Mouse (Mus musculus) neural tube, embryonic 14.5 days (tissue): Measurements from ENCODE around the gene March10. TPM values are rescaled to one million over a fixed set of nuclear protein-coding genes. Genes with fewer than 3 reads are reported as not detected.

Experiments used
- ATAC-seq: fragments of 200-750 bp; cut with Nextera tagmentation; 2 replicates; pipeline ENCODE4 v1.8.0; 2017; ENCODE audit warnings: low read depth, mild to moderate bottlenecking, moderate TSS enrichment, moderate library complexity
- H3K27ac ChIP-seq: fragments of 300-500 bp; sonication (generic); 2 replicates; pipeline ENCODE4 v1.5.1; 2014; ENCODE audit warnings: low read depth, mild to moderate bottlenecking, control low read depth, low read length, moderate library complexity, mixed read lengths
- H3K27me3 ChIP-seq: fragments of 300-500 bp; sonication (generic); 2 replicates; pipeline ENCODE4 v1.6.1; 2014; ENCODE audit warnings: low read length; ENCODE audit not compliant: control insufficient read depth, insufficient read depth
- H3K36me3 ChIP-seq: fragments of 300-500 bp; sonication (generic); 2 replicates; pipeline ENCODE4 v1.6.1; 2014; ENCODE audit warnings: low read length, mixed read lengths; ENCODE audit not compliant: control insufficient read depth, insufficient read depth
- H3K4me1 ChIP-seq: fragments of 300-500 bp; sonication (generic); 2 replicates; pipeline ENCODE4 v1.6.1; 2014; ENCODE audit warnings: low read length; ENCODE audit not compliant: control insufficient read depth, insufficient read depth
- H3K4me2 ChIP-seq: fragments of 300-500 bp; sonication (generic); 2 replicates; pipeline ENCODE4 v1.6.1; 2014; ENCODE audit warnings: mild to moderate bottlenecking, low read depth, low read length, control low read depth
- H3K4me3 ChIP-seq: fragments of 300-500 bp; sonication (generic); 2 replicates; pipeline ENCODE4 v1.5.1; 2014; ENCODE audit warnings: low read depth, low read length, control low read depth, mixed read lengths
- H3K9ac ChIP-seq: fragments of 300-500 bp; sonication (generic); replicated peaks from 2 replicates; pipeline ENCODE4 v1.6.1; 2014; ENCODE audit warnings: low read depth, mild to moderate bottlenecking, control low read depth, low read length, mixed read lengths
- H3K9me3 ChIP-seq: fragments of 300-500 bp; sonication (generic); 2 replicates; pipeline ENCODE4 v1.6.1; 2016; ENCODE audit warnings: low read length; ENCODE audit not compliant: control insufficient read depth
- WGBS: fragments of 180-500 bp; shearing (Covaris S2); extraction: QIAGEN DNeasy Blood & Tissue Kit; methylation state at CpG from one replicate; pipeline ENCODE4 v1.1.7; 2014; 5-methylcytosine and 5-hydroxymethylcytosine counted together
- polyA plus RNA-seq: library from polyadenylated mRNA; unstranded; fragments of >200 nt; fragmentation: Nextera tagmentation; extraction: Ambion mirVana; gene quantifications from 2 replicates; pipeline ENCODE4 v1.2.1, GENCODE M21; 2014

March10 gene
- polyA plus RNA-seq, 1 experiment from 2014 or later = 0.29 TPM

- Histone ChIP-seq H3K4me3 (no peak overlapping the region), H3K4me2 (no peak overlapping the region), H3K36me3 (no peaks in the 10 kb centered on the region), H3K9ac (no peak overlapping the region), H3K4me1 (peaks cover 12% of the 10 kb centered on the region; the same call in 1 of the 2 replicates), H3K27me3 (no peaks in the 10 kb centered on the region), H3K9me3 (no peaks in the 10 kb centered on the region), H3K27ac (no peak overlapping the region)
- WGBS = 67% methylated on average over 12 of the region's 12 CpGs
- ATAC-seq = no peak
Measured at GRCm38 (mm10) chr11:105312311-105312942, 144.1 kb downstream of the March10 start.

DNA sequence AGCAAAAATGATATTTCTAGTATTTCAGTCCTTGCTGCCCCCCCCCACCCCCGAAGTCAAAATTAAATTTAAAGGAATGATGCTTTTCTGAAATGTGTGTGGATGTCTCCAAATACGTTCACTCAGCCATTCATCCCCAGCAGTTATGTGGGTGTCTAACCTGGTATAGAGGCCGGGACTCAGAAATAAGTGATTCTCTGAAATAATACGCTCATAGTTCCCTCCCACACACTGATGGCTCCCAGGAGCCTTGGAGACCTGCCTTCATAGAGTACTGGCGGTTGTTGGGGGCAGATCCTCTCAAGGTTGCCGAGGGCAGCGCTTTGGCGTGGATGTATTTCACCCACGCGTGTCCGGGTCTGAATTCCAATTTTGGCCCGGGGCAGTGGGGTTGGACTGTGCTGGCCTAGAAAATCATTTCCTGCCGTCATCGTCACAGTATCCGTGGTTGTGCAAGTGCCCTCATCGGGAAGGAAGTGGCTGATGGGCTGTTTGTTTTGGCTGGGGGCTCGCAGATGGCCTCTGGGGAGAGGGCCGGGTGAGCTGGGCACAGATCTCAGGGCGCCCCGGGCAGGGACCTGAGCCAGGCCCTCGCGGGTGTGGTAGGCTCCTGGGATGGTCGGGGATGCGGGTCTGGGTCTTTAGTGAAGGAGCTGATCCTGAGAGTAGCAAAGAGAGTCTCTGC is 145.1 kb downstream of the March10 start:
- Histone ChIP-seq H3K9me3 (no peaks in the 10 kb centered on the region), H3K27me3 (no peaks in the 10 kb centered on the region), H3K4me2 (no peak overlapping the region), H3K4me3 (no peak overlapping the region), H3K27ac (no peak overlapping the region), H3K4me1 (peaks cover 12% of the 10 kb centered on the region; the same call in 1 of the 2 replicates), H3K9ac (no peak overlapping the region), H3K36me3 (no peaks in the 10 kb centered on the region)
- 62% methylated on average over 24 of the region's 24 CpGs for WGBS
- peak; percentile 34; the same call in 1 of the 2 replicates for ATAC-seq

Other genes with a start within 250 kb of the March10 start
- 1.8 and 3.6 TPM in 2 replicates for gene Mrc2, start 164.1 kb downstream of the March10 start, polyA plus RNA-seq
- 65.5 and 77.0 TPM in 2 replicates for gene Tanc2, start 133.3 kb upstream of the March10 start, polyA plus RNA-seq